Mouse (Mus musculus): Measurements from ENCODE around the gene 1700021F05Rik. TPM values are rescaled to one million over a fixed set of nuclear protein-coding genes. Genes with fewer than 3 reads are reported as not detected.

The 1700021F05Rik gene
- polyA plus RNA-seq, 1 experiment from 2014 or later: 54.3 TPM

GRCm38 (mm10) chr10:43485751-43486268 lies 55.0 kb downstream of the 1700021F05Rik start:
- no peak for DNase-seq (ENCODE audit: low spot score)

- DNase-seq (ENCODE audit: low spot score): no peak
Observed at GRCm38 (mm10) chr10:43483426-43483995, 57.3 kb downstream of the 1700021F05Rik start.

DNA sequence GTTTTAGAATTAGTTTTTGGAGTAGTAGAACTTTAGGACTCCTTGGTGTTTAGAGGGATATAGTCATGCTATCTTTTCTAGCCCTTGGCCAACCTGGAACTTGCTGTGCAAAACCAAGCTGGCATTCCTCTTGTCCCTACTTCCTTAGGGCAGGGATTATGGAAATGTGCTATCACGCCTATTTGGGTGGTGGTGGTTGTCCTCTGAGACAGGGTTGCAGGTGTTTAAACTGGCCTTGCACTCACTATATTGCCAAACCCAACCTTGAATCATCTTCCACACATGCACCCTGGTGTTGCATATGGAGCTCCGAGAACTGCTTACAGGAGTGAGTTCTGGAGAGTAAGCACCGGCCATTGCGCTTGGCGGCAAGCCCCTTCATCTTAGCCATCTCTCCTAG lies 58.8 kb downstream of the 1700021F05Rik start:
- DNase-seq (ENCODE audit: low spot score): no peak

- DNase-seq (ENCODE audit: low spot score): no peak
Observed at GRCm38 (mm10) chr10:43481179-43481578, 59.6 kb downstream of the 1700021F05Rik start.

GRCm38 (mm10) chr10:43480227-43480849 lies 60.5 kb downstream of the 1700021F05Rik start:
- no peak for DNase-seq (ENCODE audit: low spot score)

DNA sequence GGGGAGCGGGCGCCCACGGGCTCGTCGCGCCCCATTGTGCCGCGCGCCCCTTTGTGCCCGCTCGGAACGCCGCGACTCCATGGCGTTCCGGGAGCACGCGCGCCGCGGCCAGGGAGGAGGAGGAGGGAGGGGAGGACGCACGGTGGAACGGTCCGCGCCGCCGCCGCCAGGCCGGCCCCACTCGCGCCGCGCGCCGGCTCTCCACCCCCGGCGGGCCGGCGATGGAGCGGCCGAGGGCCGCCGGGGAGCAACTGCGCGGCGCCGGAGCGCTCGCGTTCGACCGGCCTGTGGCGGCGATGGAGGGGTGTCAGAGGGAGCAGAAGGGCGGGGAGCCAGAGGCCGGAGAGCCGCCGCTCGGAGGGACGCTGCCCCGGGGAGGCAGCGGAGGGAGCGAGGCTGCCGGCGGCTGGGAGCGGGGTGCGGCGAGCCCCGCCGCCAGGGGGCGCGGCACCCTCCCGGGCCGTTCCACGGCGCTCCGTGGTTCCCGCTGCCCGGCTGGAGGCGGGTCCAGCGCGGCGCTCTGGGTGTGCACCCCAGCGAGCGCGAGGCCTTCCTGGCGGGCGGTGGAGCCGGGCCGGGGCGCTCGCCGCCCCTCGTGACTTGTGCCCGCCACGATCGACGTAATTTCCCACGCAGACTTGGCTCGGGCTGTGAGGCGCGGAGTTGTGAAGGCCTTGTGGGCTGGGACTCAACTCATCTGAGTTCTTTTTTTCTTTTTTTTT lies 61.2 kb downstream of the 1700021F05Rik start:
- DNase-seq (ENCODE audit: low spot score): peak; percentile 86

DNA sequence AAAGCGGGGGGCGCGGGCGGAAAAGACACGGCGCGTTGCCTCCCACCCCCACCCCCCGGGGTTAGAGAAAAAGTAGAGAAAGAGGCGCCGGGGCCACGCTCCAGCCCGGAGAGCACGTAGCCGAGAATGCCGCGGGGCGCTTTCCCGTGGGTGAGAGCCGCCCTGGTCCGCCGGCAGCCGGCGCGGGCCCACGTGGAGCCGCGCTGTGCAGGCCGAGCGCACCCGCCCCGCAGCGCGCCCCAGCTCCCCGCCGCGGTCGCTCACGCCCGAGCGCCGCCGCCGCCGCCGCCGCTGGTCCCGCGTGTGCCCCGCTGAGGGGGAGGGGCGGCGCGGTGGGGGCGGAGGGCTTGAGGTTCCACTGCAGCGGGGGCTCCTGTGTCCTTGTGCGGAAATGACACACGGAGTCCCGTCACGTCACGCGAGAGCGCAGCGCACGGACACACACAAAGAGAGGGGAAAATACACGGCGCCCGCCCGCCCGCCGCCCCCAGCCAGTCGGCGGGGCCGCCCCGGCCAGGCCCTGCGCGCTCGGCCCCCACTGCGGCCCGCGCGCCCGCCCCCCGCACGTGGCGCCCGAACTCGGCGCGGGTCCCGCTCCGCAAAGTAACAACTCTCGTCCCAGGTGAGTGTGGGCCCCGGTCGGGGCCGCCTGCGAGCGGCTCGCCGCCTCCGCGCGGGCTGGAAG lies 61.9 kb downstream of the 1700021F05Rik start, which contains the start of gene Bend3:
Gene Bend3 (plus strand): TSS at position 81 of the 685 bp plus-strand sequence.
- peak; percentile 66 for DNase-seq (ENCODE audit: low spot score)

DNA sequence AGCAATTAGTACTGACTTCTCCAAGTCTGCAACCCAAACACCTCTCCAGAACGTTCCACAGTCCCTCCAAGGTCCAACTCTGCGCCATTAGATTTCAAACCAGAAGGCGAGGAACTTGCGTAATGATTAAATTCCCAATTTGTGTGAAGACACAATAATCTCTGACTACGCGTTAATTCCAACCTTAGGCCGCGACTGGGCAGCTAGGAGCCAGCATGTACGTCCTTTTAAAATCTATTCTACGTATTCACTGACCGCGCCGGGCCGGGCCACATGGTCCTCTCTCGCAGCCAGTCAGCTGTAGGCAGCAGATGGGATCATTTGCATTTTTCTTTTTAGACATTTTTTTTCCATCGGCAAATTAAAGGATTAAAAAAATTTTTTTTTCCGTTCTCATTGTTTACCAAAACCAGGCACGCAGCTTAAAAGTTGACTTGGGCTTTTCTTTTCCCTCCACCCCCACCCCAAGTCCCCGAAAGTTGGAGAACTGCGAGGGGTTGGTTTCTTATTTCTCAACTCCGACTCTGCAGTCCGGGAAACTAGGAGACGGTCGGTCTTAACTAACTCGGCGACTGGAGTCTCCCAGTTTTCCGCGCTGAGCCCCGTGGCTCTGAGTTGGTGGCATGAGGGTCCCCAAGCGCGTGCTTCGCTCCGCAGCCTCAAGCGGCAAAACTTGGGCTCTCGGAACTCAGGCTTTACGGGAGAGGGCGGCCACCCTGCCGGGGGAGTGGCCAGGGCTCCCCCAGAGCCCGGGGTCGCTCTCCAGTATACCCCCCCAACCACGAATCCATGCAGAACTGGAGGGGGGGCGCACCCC lies 62.7 kb downstream of the 1700021F05Rik start:
- DNase-seq (ENCODE audit: low spot score): no peak

DNA sequence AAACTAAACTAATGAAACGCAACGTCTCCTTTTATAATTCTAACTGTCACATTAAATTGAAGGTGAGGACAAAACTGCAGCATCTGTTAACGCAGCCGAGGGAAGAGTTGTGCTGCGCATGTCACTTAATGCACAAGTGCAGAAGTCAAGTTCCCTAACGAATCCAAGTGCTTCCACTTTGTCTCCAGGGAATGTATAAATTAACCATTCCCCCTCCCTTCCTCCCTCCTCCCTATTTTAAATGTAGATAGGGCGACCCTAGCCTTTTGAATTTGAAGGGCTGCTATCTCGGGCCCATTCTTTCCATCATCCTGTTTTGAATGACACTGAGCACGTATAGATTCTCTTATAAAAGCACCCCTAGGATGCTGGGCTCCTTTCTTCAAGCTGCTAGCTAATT lies 63.3 kb downstream of the 1700021F05Rik start:
- DNase-seq (ENCODE audit: low spot score): no peak

GRCm38 (mm10) chr10:43475376-43475775 lies 65.4 kb downstream of the 1700021F05Rik start:
- peak; percentile 41 for DNase-seq (ENCODE audit: low spot score)

Other genes starting within 250 kb of the 1700021F05Rik start
- gene Bend3, start 62.2 kb downstream of the 1700021F05Rik start, polyA plus RNA-seq (2015; fragmentation: Nextera tagmentation; extraction: Ambion mirVana): 0.90 and 1.2 TPM in 2 replicates
- gene Gm9803, start 16.9 kb downstream of the 1700021F05Rik start, polyA plus RNA-seq (2015; fragmentation: Nextera tagmentation; extraction: Ambion mirVana): 30.6 and 33.2 TPM in 2 replicates
- gene Cd24a, start 37.3 kb upstream of the 1700021F05Rik start, polyA plus RNA-seq (2015; fragmentation: Nextera tagmentation; extraction: Ambion mirVana): 169 and 194 TPM in 2 replicates